Mouse (Mus musculus) heart, embryonic 11.5 days (tissue): ENCODE measurements around the gene B4galt4. TPM values are rescaled to one million over a fixed set of nuclear protein-coding genes. Genes with fewer than 3 reads are reported as not detected.

Experiments
- ATAC-seq: fragments of 200-750 bp; cut with Nextera tagmentation; replicated peaks from 2 replicates; pipeline ENCODE4 v1.8.0; 2017; ENCODE audit warnings: moderate library complexity; ENCODE audit not compliant: insufficient number of reproducible peaks, low FRiP score, low TSS enrichment
- H3K27ac ChIP-seq: fragments of 300-500 bp; sonication (generic); 2 replicates; pipeline ENCODE4 v1.5.1; 2014; ENCODE audit warnings: mild to moderate bottlenecking, low read depth, low read length
- H3K27me3 ChIP-seq: fragments of 300-500 bp; sonication (generic); 2 replicates; pipeline ENCODE4 v1.6.1; 2014; ENCODE audit warnings: mild to moderate bottlenecking, low read length, mixed read lengths; ENCODE audit not compliant: control insufficient read depth, insufficient read depth
- H3K36me3 ChIP-seq: fragments of 300-500 bp; sonication (generic); 2 replicates; pipeline ENCODE4 v1.6.1; 2014; ENCODE audit warnings: mild to moderate bottlenecking, low read length, moderate library complexity, mixed read lengths; ENCODE audit not compliant: control insufficient read depth, insufficient read depth
- H3K4me1 ChIP-seq: fragments of 300-500 bp; sonication (generic); 2 replicates; pipeline ENCODE4 v1.6.1; 2014; ENCODE audit warnings: low read length; ENCODE audit not compliant: control insufficient read depth, insufficient read depth
- H3K4me2 ChIP-seq: fragments of 300-500 bp; sonication (generic); 2 replicates; pipeline ENCODE4 v1.6.1; 2014; ENCODE audit warnings: mild to moderate bottlenecking, moderate library complexity
- H3K4me3 ChIP-seq: fragments of 300-500 bp; sonication (generic); 2 replicates; pipeline ENCODE4 v1.5.1; 2014; ENCODE audit warnings: low read depth, low read length
- H3K9ac ChIP-seq: fragments of 300-500 bp; sonication (generic); 2 replicates; pipeline ENCODE4 v1.6.1; 2014; ENCODE audit warnings: mild to moderate bottlenecking, low read depth, low read length, moderate library complexity
- H3K9me3 ChIP-seq: fragments of 300-500 bp; sonication (generic); replicated peaks from 2 replicates; pipeline ENCODE4 v1.6.1; 2016; ENCODE audit warnings: low read length; ENCODE audit not compliant: control insufficient read depth
- WGBS: fragments of 180-500 bp; shearing (Covaris S2); extraction: QIAGEN DNeasy Blood & Tissue Kit; methylation state at CpG from one replicate; pipeline ENCODE4 v1.1.7; 2014; ENCODE audit not compliant: insufficient replicate concordance; 5-methylcytosine and 5-hydroxymethylcytosine counted together
- polyA plus RNA-seq: library from polyadenylated mRNA; unstranded; fragments of >200 nt; fragmentation: Nextera tagmentation; extraction: Ambion mirVana; gene quantifications from 2 replicates; pipeline ENCODE4 v1.2.1, GENCODE M21; 2014

Gene B4galt4
- polyA plus RNA-seq, 1 experiment from 2014 or later = 31.0 TPM

DNA sequence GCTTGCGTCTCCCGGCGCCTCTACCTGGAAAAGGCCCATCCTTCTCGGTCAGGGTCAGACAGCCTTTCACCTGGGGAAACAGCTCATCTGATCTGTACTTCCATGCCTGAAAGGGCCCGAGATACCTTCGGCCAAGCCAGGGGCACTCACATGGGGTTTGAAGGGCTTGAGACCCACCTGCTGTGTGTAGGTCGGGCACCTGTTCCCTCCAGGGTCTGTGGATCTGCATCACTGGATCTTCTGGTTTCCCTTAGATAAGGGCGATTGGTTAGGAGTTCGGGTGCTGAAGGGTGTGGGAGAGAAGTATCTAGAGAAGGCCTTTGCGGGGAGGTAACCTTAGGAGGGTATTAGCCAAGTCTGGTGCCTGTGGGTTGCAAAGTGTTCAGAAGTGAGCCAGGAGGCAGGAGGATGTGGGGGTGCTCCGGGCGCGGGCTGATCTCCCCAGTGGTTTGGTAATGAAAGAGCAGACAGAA lies 631 bp downstream of the B4galt4 start:
- no peaks in the 10 kb centered on the region for H3K4me1 ChIP-seq
- H3K9ac ChIP-seq = peak overlapping the region; percentile 87
- peak; percentile 77 for ATAC-seq
- no peaks in the 10 kb centered on the region for H3K27me3 ChIP-seq
- H3K4me3 ChIP-seq = peak overlapping the region; percentile 90
- H3K4me2 ChIP-seq = peak overlapping the region; percentile 91
- no peaks in the 10 kb centered on the region for H3K36me3 ChIP-seq
- no peaks in the 10 kb centered on the region for H3K9me3 ChIP-seq
- peak overlapping the region; percentile 84 for H3K27ac ChIP-seq
- under 1% methylated on average over 13 of the region's 13 CpGs for WGBS

GRCm38 (mm10) chr16:38743941-38744673 lies 2.0 kb downstream of the B4galt4 start:
- ATAC-seq = no peak
- WGBS = 87% methylated on average over 10 of the region's 10 CpGs
- Histone ChIP-seq H3K4me2 (peak overlapping the region; percentile 19; the same call in 1 of the 2 replicates), H3K4me3 (no peak overlapping the region), H3K4me1 (no peaks in the 10 kb centered on the region), H3K9me3 (no peaks in the 10 kb centered on the region), H3K9ac (no peak overlapping the region), H3K27me3 (no peaks in the 10 kb centered on the region), H3K36me3 (no peaks in the 10 kb centered on the region), H3K27ac (no peak overlapping the region)

DNA sequence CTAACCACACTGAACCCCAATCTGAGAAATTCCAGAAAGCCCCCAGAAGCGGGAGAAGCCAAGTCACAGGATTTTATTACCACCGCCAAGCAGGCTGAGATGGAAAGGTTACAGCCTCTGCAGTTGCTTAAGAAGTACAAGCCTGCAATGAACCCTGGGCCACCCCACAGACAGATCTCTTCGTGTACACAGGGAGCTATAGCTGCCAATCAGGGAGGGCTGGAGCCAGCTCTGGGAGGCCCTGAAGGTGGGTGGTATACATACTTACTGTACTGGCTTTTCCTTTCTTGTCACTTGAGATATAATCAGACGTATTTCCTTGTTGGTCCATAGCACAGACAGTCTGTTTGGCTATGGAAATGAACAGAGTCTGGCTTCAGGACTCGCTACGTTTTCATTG lies 8.7 kb downstream of the B4galt4 start:
- H3K27ac ChIP-seq = no peak overlapping the region
- no peaks in the 10 kb centered on the region for H3K36me3 ChIP-seq
- ATAC-seq = no peak
- peaks cover 17% of the 10 kb centered on the region for H3K4me1 ChIP-seq
- H3K27me3 ChIP-seq = no peaks in the 10 kb centered on the region
- no peak overlapping the region for H3K4me2 ChIP-seq
- whole genome bisulfite sequencing = 75% methylated on average over 6 of the region's 6 CpGs
- H3K9me3 ChIP-seq = no peaks in the 10 kb centered on the region
- H3K4me3 ChIP-seq = no peak overlapping the region
- H3K9ac ChIP-seq = no peak overlapping the region

DNA sequence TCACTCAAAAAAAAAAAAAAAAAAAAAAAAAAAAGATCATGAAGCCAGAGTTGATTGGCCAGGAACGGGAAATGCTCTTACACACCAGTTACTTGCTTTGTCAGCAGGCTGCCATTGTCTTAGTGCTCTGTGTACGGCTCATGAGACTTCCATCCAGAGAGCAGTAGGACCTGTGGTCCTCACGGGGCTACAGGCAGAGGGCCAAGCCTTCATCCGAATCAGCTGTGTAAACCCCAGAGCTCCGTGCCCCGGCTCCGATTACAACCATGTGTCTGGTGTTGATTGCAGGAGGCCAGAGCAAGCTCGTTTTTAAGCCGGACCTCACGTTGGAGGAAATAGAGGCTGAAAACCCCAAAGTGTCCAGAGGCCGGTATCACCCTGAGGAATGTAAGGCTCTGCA lies 11.6 kb downstream of the B4galt4 start:
- no peaks in the 10 kb centered on the region for H3K27me3 ChIP-seq
- H3K4me1 ChIP-seq = peaks cover 22% of the 10 kb centered on the region
- no peak overlapping the region for H3K9ac ChIP-seq
- WGBS = 36% methylated on average over 11 of the region's 11 CpGs
- H3K4me2 ChIP-seq = no peak overlapping the region; the same call in 1 of the 2 replicates
- H3K36me3 ChIP-seq = peaks cover 4% of the 10 kb centered on the region; the same call in 1 of the 2 replicates
- H3K4me3 ChIP-seq = no peak overlapping the region
- peak overlapping the region; percentile 24; the same call in 1 of the 2 replicates for H3K27ac ChIP-seq
- ATAC-seq = peak; percentile 23; the same call in 1 of the 2 replicates
- H3K9me3 ChIP-seq = no peaks in the 10 kb centered on the region

- H3K27me3 ChIP-seq = no peaks in the 10 kb centered on the region
- H3K4me1 ChIP-seq = peaks cover 22% of the 10 kb centered on the region
- H3K9me3 ChIP-seq = no peaks in the 10 kb centered on the region
- 38% methylated on average over 7 of the region's 7 CpGs for whole genome bisulfite sequencing
- peaks cover 4% of the 10 kb centered on the region; the same call in 1 of the 2 replicates for H3K36me3 ChIP-seq
- H3K27ac ChIP-seq = peak overlapping the region; percentile 81
- H3K4me2 ChIP-seq = peak overlapping the region; percentile 16; the same call in 1 of the 2 replicates
- no peak overlapping the region for H3K4me3 ChIP-seq
- ATAC-seq = peak; percentile 66
- no peak overlapping the region for H3K9ac ChIP-seq
These were observed 13.6 kb downstream of the B4galt4 start for GRCm38 (mm10) chr16:38755452-38756176.

GRCm38 (mm10) chr16:38756177-38756503 lies 14.1 kb downstream of the B4galt4 start:
- H3K9ac ChIP-seq = no peak overlapping the region
- peak overlapping the region; percentile 81 for H3K27ac ChIP-seq
- 31% methylated on average over 5 of the region's 5 CpGs for WGBS
- H3K27me3 ChIP-seq = no peaks in the 10 kb centered on the region
- H3K4me3 ChIP-seq = no peak overlapping the region
- ATAC-seq = no peak
- peak overlapping the region; percentile 16; the same call in 1 of the 2 replicates for H3K4me2 ChIP-seq
- no peaks in the 10 kb centered on the region for H3K9me3 ChIP-seq
- H3K36me3 ChIP-seq = peaks cover 4% of the 10 kb centered on the region; the same call in 1 of the 2 replicates
- peaks cover 22% of the 10 kb centered on the region for H3K4me1 ChIP-seq

DNA sequence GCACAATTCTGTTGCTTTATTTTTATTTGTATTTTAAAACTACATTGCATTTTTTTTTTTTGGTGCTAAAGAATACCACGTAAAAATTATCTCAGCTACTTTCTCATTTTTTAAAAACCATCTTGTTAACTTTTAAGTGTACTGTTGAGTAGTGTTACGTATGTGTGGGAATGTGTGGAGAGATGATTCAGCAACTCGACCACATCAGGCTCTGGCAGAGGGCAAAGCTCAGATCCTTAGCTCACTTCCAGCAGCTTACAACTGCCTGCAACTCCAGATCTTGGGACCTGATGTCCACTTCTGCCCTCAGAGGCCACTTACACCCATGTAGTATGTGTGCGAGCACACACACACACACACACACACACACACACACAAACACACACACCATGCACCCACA lies 14.5 kb downstream of the B4galt4 start:
- H3K9ac ChIP-seq = no peak overlapping the region
- H3K27ac ChIP-seq = peak overlapping the region; percentile 81
- no peaks in the 10 kb centered on the region for H3K27me3 ChIP-seq
- peaks cover 4% of the 10 kb centered on the region; the same call in 1 of the 2 replicates for H3K36me3 ChIP-seq
- peaks cover 22% of the 10 kb centered on the region for H3K4me1 ChIP-seq
- H3K4me3 ChIP-seq = no peak overlapping the region
- WGBS = 53% methylated on average over 4 of the region's 4 CpGs
- no peaks in the 10 kb centered on the region for H3K9me3 ChIP-seq
- H3K4me2 ChIP-seq = no peak overlapping the region
- ATAC-seq = no peak

GRCm38 (mm10) chr16:38757626-38758025 lies 15.6 kb downstream of the B4galt4 start:
- WGBS = 91% methylated on average over 19 of the region's 19 CpGs
- Histone ChIP-seq H3K9ac (no peak overlapping the region), H3K4me1 (peaks cover 20% of the 10 kb centered on the region), H3K36me3 (peaks cover 4% of the 10 kb centered on the region; the same call in 1 of the 2 replicates), H3K27me3 (no peaks in the 10 kb centered on the region), H3K27ac (no peak overlapping the region), H3K4me3 (no peak overlapping the region), H3K9me3 (no peaks in the 10 kb centered on the region), H3K4me2 (no peak overlapping the region)
- no peak for ATAC-seq
